Mouse (Mus musculus) heart, postnatal 4 days (tissue): ENCODE measurements around the gene Cadm2. TPM values are rescaled to one million over a fixed set of nuclear protein-coding genes. Genes with fewer than 3 reads are reported as not detected.

Source experiments
- DNase-seq: peaks from one replicate; pipeline ENCODE4 v3.0.0; 2021
- total RNA-seq, 2 experiments: library from RNA; stranded (reverse); gene quantifications; 2 replicates each; pipeline ENCODE4 v1.2.3; 2021

Gene Cadm2
- total RNA-seq, result under 1 TPM in 1 of 2 experiments, not detected in 1; 0.09 TPM

GRCm38 (mm10) chr16:67620826-67621505 is at the start of gene Cadm2:
Gene Cadm2, minus strand, starts transcription at chr16:67620908.
- DNase-seq, result peak; percentile 92

- no peak for DNase-seq
Observed at GRCm38 (mm10) chr16:67646930-67647329, 26.2 kb upstream of the Cadm2 start.

GRCm38 (mm10) chr16:67643651-67644050 is 22.9 kb upstream of the Cadm2 start:
- DNase-seq, result no peak

GRCm38 (mm10) chr16:67619906-67620781 is 564 bp downstream of the Cadm2 start:
- peak; percentile 43 for DNase-seq

GRCm38 (mm10) chr16:67619416-67619815 is 1.3 kb downstream of the Cadm2 start:
- DNase-seq, result no peak

GRCm38 (mm10) chr16:67618817-67619216 is 1.9 kb downstream of the Cadm2 start:
- no peak for DNase-seq

GRCm38 (mm10) chr16:67617811-67618210 is 2.9 kb downstream of the Cadm2 start:
- no peak for DNase-seq

GRCm38 (mm10) chr16:67617256-67617655 is 3.5 kb downstream of the Cadm2 start:
- no peak for DNase-seq

- no peak for DNase-seq
Observed at GRCm38 (mm10) chr16:67613876-67614275, 6.8 kb downstream of the Cadm2 start.

- no peak for DNase-seq
Observed at GRCm38 (mm10) chr16:67610904-67611681, 9.6 kb downstream of the Cadm2 start.

GRCm38 (mm10) chr16:67609116-67609515 is 11.6 kb downstream of the Cadm2 start:
- DNase-seq, result no peak

- DNase-seq, result no peak
Observed at GRCm38 (mm10) chr16:67608499-67608898, 12.2 kb downstream of the Cadm2 start.

- no peak for DNase-seq
Observed at GRCm38 (mm10) chr16:67605661-67606060, 15.0 kb downstream of the Cadm2 start.

GRCm38 (mm10) chr16:67599981-67600380 is 20.7 kb downstream of the Cadm2 start:
- DNase-seq, result no peak

GRCm38 (mm10) chr16:67598841-67599240 is 21.9 kb downstream of the Cadm2 start:
- DNase-seq, result no peak

- no peak for DNase-seq
Observed at GRCm38 (mm10) chr16:67591015-67591414, 29.7 kb downstream of the Cadm2 start.

- DNase-seq, result no peak
Observed at GRCm38 (mm10) chr16:67578842-67579517, 41.7 kb downstream of the Cadm2 start.

GRCm38 (mm10) chr16:67575557-67575956 is 45.2 kb downstream of the Cadm2 start:
- no peak for DNase-seq

GRCm38 (mm10) chr16:67526992-67527391 is 93.7 kb downstream of the Cadm2 start:
- no peak for DNase-seq

- no peak for DNase-seq
Observed at GRCm38 (mm10) chr16:67524878-67525277, 95.8 kb downstream of the Cadm2 start.

- no peak for DNase-seq
Observed at GRCm38 (mm10) chr16:67518311-67518710, 102.4 kb downstream of the Cadm2 start.

GRCm38 (mm10) chr16:67515549-67515948 is 105.2 kb downstream of the Cadm2 start:
- DNase-seq, result no peak
